Comparison of ENCODE assay signal across 8 mouse cellular contexts in genomic region chr2:75589452-75589851, GRCm38 (mm10).
DNase-seq lines count a peak whose midpoint lies in the region; ATAC-seq lines count a peak whose summit lies in the region.

No protein-coding gene starts in this region.

- DNase-seq in heart, postnatal 4 days, result no peak
- DNase-seq in ZHBTc4 (ENCODE audit: low read depth, low spot score), result peak; percentile 50
- DNase-seq in gastrocnemius, postnatal 36 days, result no peak
- no peak for DNase-seq in spleen, postnatal 4 days (ENCODE audit: low spot score in 2 of 2)

- no peak for ATAC-seq in heart, embryonic 14.5 days (ENCODE audit: insufficient number of reproducible peaks, insufficient read depth, low FRiP score, low read depth)
- ATAC-seq in forebrain, embryonic 15.5 days (replicated peaks), result peak; percentile 69
- ATAC-seq in limb, embryonic 12.5 days (ENCODE audit: insufficient number of reproducible peaks, insufficient read depth, low FRiP score, low TSS enrichment, low read depth), result no peak
- peak; percentile 72 for ATAC-seq in neural tube, embryonic 12.5 days (ENCODE audit: low FRiP score, low read depth)

- H3K27me3 ChIP-seq in heart, embryonic 14.5 days (ENCODE audit: control insufficient read depth, insufficient read depth, low read length), result peaks cover 5% of the 10 kb centered on the region; the same call in 1 of the 2 replicates
- 0 out of 2 replicates have a peak, but pooled peaks cover 8% of the 10 kb centered on the region for H3K27me3 ChIP-seq in forebrain, embryonic 15.5 days
- peaks cover 40% of the 10 kb centered on the region for H3K27me3 ChIP-seq in limb, embryonic 12.5 days
- H3K27me3 ChIP-seq in neural tube, embryonic 12.5 days (replicated peaks), result no peaks in the 10 kb centered on the region

- peak overlapping the region; percentile 46 for H3K9ac ChIP-seq in heart, embryonic 14.5 days (ENCODE audit: low read length)
- H3K9ac ChIP-seq in forebrain, embryonic 15.5 days (replicated peaks), result peak overlapping the region; percentile 20; the same call in 1 of the 2 replicates
- H3K9ac ChIP-seq in limb, embryonic 12.5 days (replicated peaks), result 0 out of 2 replicates have a peak overlapping the region, but pooled peaks have one; percentile 34
- H3K9ac ChIP-seq in neural tube, embryonic 12.5 days, result peak overlapping the region; percentile 21; the same call in 1 of the 2 replicates

- peak overlapping the region; percentile 7 to 27 for H3K4me3 ChIP-seq in heart, embryonic 14.5 days (ENCODE audit: control insufficient read depth in 1 of 2, insufficient read depth in 1 of 2, low read depth in 1 of 2, low read length in 2 of 2)
- peak overlapping the region; percentile 23 for H3K4me3 ChIP-seq in forebrain, embryonic 15.5 days
- no peak overlapping the region; the same call in 1 of the 2 replicates for H3K4me3 ChIP-seq in limb, embryonic 12.5 days (replicated peaks)
- no peak overlapping the region for H3K4me3 ChIP-seq in neural tube, embryonic 12.5 days

- 4% methylated on average over 19 of the region's 19 CpGs for WGBS in heart, embryonic 14.5 days
- WGBS in forebrain, embryonic 15.5 days, result 4% methylated on average over 19 of the region's 19 CpGs
- 6% methylated on average over 19 of the region's 19 CpGs for WGBS in limb, embryonic 12.5 days
- 4% methylated on average over 19 of the region's 19 CpGs for WGBS in neural tube, embryonic 12.5 days

- H3K9me3 ChIP-seq in heart, embryonic 14.5 days (ENCODE audit: control insufficient read depth, low read length), result no peaks in the 10 kb centered on the region
- no peaks in the 10 kb centered on the region for H3K9me3 ChIP-seq in forebrain, embryonic 15.5 days
- no peaks in the 10 kb centered on the region for H3K9me3 ChIP-seq in limb, embryonic 12.5 days
- no peaks in the 10 kb centered on the region for H3K9me3 ChIP-seq in neural tube, embryonic 12.5 days

- H3K4me2 ChIP-seq in heart, embryonic 14.5 days (ENCODE audit: low read length), result peak overlapping the region; percentile 65
- H3K4me2 ChIP-seq in forebrain, embryonic 15.5 days (replicated peaks), result peak overlapping the region; percentile 44
- peak overlapping the region; percentile 40 for H3K4me2 ChIP-seq in limb, embryonic 12.5 days
- peak overlapping the region; percentile 54 for H3K4me2 ChIP-seq in neural tube, embryonic 12.5 days (replicated peaks)

- H3K4me1 ChIP-seq in heart, embryonic 14.5 days (ENCODE audit: control insufficient read depth in 2 of 2, insufficient read depth in 2 of 2, low read length in 2 of 2), result peaks cover 2 to 12% of the 10 kb centered on the region in 2 experiments
- peaks cover 21% of the 10 kb centered on the region for H3K4me1 ChIP-seq in forebrain, embryonic 15.5 days
- H3K4me1 ChIP-seq in limb, embryonic 12.5 days (replicated peaks), result peaks cover 20% of the 10 kb centered on the region
- peaks cover 7% of the 10 kb centered on the region for H3K4me1 ChIP-seq in neural tube, embryonic 12.5 days

- H3K36me3 ChIP-seq in heart, embryonic 14.5 days (ENCODE audit: control insufficient read depth, insufficient read depth, low read length), result no peaks in the 10 kb centered on the region
- H3K36me3 ChIP-seq in forebrain, embryonic 15.5 days, result no peaks in the 10 kb centered on the region
- no peaks in the 10 kb centered on the region for H3K36me3 ChIP-seq in limb, embryonic 12.5 days
- H3K36me3 ChIP-seq in neural tube, embryonic 12.5 days, result no peaks in the 10 kb centered on the region

- intact Hi-C loops in gastrocnemius, postnatal 36 days (cut with DNase I), result loop anchor here (5.0 to 10.0 kb wide), 3 partner anchors 275 to 882 kb away; no protein-coding TSS in a partner anchor

- no peak overlapping the region for H3K27ac ChIP-seq in heart, embryonic 14.5 days (replicated peaks in 1 of 2; ENCODE audit: control insufficient read depth in 1 of 2, insufficient read depth in 1 of 2, low read depth in 2 of 2, low read length in 2 of 2)
- H3K27ac ChIP-seq in forebrain, embryonic 15.5 days (replicated peaks), result no peak overlapping the region
- H3K27ac ChIP-seq in limb, embryonic 12.5 days, result no peak overlapping the region
- no peak overlapping the region for H3K27ac ChIP-seq in neural tube, embryonic 12.5 days

Comparison
In these comparisons a context has a peak if more than half of its experiments do, and no peak if none do; other contexts are left out.
1. ATAC-seq: peak in forebrain, embryonic 15.5 days (single experiment) and neural tube, embryonic 12.5 days (single experiment); none in heart, embryonic 14.5 days (single experiment) and limb, embryonic 12.5 days (single experiment).
2. H3K4me3 ChIP-seq: peak in heart, embryonic 14.5 days (2 of 2) and forebrain, embryonic 15.5 days (single experiment); none in limb, embryonic 12.5 days (single experiment) and neural tube, embryonic 12.5 days (single experiment).
3. Peak in every context shown above with its lines, with median percentiles within 50 percentile points of each other: H3K4me2 ChIP-seq and H3K9ac ChIP-seq.